Mouse (Mus musculus) monocyte, adult 2 months (primary cell): ENCODE results near the gene Npat.

Experiments
- DNase-seq, 2 experiments: peaks; one replicate each; pipeline ENCODE4 v3.0.0; 2022; ENCODE audit warnings: low spot score in 2 of 2, low read depth in 1 of 2

The Npat gene

GRCm38 (mm10) chr9:53536558-53537320 is at the start of gene Npat, which contains the start of gene Atm:
Npat (plus strand) TSS chr9:53537047.
Atm (minus strand) TSS chr9:53536740.
- peak; percentile 99 to 100 for DNase-seq

DNA sequence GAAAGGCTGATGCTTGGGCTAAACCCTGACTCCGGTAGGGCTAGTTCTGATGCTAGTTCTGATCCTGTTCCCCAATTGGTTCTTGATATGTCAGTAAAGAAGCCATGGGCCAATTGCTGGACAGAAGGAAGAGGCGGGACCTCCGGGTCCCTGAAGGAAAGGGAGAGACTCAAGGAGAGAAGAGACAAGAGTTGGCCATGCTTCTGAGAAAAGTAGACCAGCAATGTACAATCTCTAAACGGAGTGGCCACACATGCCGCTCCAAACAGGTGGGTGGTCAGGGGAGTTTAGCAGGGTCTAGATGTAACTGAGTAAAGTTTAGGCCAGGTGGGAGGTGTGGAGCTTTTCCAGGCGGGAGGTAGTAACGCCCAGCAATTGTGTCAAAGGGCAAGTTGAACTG is 28.8 kb upstream of the Npat start:
- no peak for DNase-seq

GRCm38 (mm10) chr9:53514091-53514490 is 22.8 kb upstream of the Npat start:
- DNase-seq, result no peak

- no peak for DNase-seq
Measured at GRCm38 (mm10) chr9:53517373-53518009, 19.4 kb upstream of the Npat start.

DNA sequence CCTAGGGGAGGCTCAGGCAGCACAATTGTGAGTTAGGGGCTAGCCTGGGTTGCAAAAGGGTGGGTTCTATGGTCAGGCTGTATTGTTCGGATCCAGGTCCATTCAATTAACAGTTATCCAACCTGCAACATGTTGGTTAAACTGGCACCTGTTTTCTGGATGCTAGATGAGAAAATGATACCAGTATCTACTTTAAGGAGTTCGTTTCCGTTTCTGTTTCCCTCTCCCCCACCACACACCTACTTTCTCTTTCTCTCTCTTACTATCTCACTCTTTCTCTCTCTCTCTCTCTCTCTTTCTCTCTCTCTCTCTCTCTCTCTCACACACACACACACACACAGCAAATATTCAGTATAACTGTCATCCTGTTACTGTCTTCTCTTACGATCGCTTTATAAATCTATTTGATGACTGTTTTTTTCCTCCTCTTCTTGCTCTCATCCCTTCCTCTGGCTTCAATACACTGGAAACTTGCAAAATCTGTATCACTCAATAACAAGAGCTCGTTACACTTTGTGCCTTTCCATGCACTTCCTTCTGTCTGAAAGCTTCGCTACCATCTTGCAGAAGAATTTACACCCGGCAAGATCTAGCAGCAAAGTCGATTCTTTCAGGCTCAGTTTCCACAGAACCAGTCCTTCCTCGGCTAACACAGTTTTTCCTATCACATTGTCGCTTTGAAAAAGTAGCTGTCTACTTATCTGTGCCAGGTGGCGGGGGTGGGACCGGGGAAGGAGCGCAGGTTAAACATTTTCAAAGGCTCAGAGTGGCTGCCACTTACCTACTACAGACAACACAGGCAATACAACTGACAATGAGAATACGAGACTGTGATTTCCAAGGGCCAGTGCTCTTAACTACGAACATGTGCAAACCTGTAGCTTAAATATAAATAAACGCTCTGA is 1.2 kb upstream of the Npat start:
- no peak for DNase-seq

- DNase-seq, result no peak
Measured at GRCm38 (mm10) chr9:53537336-53537965, 604 bp downstream of the Npat start.

- DNase-seq, result no peak
Measured at GRCm38 (mm10) chr9:53570662-53571061, 33.8 kb downstream of the Npat start.

- no peak for DNase-seq
Measured at GRCm38 (mm10) chr9:53572516-53573307, 35.9 kb downstream of the Npat start.

- no peak for DNase-seq
Measured at GRCm38 (mm10) chr9:53575721-53576120, 38.9 kb downstream of the Npat start.

DNA sequence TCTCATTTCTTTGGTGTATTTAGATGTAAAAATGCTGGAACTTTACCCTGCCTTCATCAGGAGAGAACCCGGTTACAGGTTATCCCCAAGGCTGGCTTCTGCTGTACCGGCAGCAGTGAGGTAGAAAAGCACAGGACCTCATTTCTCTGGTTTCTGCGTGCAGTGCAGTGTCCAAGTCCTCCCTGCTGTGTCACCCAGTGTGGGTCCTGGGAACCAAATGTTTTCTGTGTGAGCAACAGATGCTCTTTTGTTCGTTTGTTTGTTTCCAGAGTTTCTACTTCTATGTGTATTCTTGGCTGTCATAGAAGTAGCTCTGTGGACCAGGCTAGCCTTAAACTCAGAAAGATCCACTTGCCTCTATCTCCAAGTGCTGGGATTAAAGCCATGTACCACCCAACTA is 45.0 kb downstream of the Npat start:
- DNase-seq, result no peak

- peak; percentile 21 to 45 for DNase-seq
Measured at GRCm38 (mm10) chr9:53594764-53595163, 57.9 kb downstream of the Npat start.

DNA sequence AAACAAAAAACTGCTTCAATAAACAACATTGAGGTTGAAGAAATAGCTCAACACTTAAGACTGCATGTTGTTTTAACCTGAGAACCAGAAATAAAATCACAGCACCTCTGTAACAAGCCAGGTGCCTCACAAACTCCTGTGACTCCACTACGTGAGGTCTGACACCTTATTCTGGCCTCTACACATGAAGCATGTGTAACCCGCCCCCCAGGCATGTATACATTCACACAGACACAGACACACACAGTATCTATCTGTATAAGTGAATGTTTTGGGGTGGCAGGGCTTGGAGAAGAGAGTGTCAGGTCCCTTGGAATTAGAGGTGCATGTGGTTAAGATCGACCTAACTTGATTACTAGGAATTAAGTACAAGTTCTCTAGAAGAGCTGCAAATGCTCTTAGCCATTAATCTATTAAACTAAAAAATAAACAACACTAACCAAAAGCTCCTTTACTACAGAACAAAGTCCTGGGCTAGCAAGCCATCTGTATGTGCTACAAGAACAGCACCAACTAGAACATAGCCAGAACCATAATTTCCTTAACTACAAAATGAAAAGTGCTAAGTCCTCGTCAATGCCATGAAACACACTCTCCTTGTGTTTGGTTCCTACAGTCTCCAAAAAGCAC is 60.2 kb downstream of the Npat start:
- DNase-seq, result no peak

DNA sequence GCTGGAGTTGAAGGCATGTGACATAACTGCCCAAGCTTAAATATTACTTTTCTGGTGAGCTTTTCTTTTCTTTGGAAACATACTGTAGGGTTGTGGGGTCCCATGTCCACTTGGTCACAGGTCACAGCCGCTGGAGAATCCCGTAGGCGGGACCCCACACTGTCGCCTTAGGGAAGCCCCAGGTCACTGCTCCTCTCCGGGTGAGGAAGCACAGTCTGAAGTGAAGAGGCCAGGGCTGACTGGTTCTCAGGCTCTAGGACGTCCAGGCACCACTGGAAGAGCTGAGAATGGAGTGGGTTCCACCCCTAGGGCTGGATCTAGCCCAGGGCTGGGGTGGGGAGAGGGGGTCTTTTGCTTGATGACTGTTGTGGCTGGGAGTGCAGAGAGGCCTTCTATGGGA is 61.8 kb downstream of the Npat start:
- no peak for DNase-seq

DNA sequence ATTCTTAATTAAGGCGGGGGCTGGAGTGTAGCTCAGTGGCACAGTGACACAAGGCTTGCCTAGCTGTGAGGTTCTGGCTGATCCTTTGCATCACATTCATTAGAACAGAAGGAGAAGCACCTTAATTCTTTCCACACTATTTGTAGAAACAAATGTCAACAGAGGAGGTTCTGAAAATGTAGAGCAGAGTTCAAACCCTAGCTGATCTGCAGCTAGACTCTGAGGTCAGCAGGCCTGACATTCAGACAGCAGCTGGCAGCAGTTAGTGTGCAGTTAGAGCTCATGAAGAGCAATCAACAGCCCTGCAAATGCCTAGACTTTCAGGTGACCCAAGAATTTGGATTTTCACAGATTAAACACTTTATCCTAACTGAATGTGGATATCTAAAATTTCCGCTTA is 64.7 kb downstream of the Npat start:
- no peak for DNase-seq

DNA sequence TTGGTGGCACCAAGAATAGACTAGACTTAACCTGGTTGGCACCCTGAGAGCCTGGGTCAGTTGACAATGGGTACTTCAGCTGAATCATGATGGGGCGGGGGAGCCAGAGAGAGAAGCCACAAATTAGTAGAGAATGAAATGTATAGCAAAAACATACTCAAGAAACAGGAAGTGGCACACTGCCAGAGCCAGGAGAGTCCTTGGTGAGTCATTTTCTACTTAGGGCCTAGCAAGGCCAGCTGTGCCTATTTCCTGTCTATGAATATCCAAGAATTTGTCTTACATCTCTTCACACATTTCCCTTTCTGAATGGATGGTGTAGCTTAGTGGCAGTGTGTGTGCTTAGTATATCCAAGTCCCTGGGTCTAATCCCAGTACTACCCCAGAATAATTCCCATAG is 66.5 kb downstream of the Npat start:
- DNase-seq, result peak in 1 of 2 experiments; percentile 17

GRCm38 (mm10) chr9:53603849-53604248 is 67.0 kb downstream of the Npat start:
- DNase-seq, result no peak

DNA sequence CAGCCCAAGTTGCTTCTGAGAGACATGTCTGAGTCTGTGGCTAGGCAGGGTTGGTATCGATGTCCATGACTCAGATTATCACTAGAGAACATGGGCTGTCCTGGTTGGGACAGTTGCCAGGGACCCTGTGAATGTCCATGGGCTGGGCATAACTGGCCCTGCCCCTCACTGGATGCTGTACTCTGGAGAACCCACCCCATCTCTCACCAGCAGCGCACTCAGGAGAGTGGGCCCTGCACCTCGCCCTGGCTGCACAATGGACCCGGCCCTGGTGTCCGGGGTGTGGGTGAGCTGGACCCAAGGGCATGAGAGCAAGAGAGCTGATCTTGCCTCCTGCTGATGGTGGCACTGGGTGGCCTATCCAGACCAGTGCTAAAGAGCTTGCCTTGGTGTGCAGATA is 68.1 kb downstream of the Npat start:
- DNase-seq, result no peak

- DNase-seq, result no peak
Measured at GRCm38 (mm10) chr9:53607192-53607591, 70.3 kb downstream of the Npat start.

- no peak for DNase-seq
Measured at GRCm38 (mm10) chr9:53607816-53608215, 71.0 kb downstream of the Npat start.
